Mouse (Mus musculus) spleen, postnatal 36 days (tissue): ENCODE results near the gene Gm10944.

Source experiments
- DNase-seq, 2 experiments: peaks; one replicate each; pipeline ENCODE4 v3.0.0; 2022; ENCODE audit warnings: low spot score in 2 of 2, mixed read lengths in 1 of 2

The Gm10944 gene

DNA sequence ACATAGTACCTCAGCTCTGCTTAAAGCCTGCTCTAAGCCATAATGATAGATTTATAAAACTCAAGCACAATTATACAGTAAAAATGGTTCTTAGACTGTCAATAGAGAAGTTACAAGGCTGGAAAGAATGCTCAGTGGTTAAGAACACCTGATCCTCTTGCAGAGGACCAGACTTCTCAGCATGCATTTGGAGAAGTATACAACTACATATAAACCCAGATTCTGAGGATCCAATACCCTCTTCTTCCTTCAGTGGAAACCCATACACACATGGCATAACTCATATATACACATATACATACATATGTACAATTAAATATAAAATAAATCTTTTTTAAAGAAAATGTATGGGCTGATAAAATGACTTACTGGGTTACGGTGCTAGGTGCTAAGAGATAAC is at the start of gene Gm10944:
TSS of gene Gm10944 (plus strand) at position 301 of the 400 bp plus-strand sequence.
- no peak for DNase-seq

DNA sequence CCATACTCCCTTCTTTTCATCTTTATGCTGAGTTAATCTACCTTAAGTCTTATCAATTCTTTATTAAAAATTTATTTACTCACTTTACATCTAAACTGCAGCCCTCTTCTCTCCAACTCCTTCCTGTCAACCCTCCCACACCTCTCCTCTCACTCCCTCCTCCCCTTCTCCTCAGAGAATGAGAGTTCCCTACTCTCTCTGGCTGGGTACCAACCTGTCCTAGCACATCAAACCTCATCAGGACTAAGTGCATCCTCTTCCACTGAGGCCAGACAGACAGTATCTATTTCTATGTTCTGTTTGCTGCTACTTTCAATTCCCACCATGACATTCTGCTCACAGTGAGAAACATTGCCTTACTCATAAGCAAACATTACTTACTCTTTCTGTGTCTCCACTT is 25.2 kb upstream of the Gm10944 start:
- DNase-seq, result no peak

DNA sequence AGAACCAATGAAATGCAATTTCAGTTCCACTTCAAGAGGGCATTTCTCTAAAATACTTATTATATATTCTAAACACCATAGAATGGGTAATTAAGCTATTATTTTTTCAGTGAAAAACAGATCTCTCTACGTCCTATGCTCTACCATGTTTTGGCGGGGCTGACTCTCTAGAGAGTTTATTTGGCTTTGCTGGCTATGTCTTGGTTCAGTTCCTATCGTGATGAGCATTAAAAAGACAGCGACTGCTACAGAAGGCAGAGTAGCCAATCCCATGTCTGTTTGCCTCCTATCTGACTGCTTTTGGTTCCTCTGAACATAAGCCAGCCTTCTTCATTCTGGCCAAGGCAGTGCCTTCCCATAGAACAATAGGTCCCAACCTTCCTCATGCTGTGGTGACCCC is 24.5 kb upstream of the Gm10944 start:
- DNase-seq, result no peak

DNA sequence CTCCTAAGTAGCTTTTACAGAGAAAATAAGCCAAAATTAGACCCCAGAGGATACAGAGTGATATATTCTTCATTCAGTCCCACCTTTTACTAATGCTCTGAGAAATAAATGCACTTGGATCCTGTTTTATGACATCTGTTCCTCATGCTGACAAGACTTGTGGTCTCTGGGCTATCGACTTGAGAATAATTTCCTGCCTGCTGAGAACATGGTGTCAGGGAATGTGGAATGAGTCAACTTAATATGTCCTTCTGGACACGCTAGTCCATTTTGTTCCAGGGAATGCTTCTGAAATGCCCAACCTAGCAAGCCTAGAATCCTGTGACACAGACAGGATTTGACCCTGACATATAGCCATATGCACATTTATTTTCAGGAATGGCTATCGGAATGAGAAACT is 22.0 kb upstream of the Gm10944 start:
- DNase-seq, result no peak

DNA sequence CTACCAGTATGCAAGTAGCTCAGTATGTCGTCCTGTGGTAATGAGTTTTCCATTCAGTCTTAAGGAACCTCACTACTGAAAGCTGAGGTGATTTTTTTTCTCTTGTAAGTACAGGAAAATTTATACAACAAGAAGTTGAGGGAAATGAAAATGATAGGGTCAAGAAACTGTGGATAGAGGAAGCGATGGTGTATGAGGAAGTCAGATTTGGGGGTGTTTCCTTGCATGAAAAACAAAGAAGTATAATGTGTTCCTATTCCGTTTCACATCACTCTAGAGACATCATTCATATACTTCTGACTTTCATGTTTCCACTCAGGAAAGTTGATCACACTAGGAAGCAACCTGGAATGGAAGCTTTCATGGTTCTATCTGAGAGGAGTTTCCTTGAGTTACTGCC is 21.2 kb upstream of the Gm10944 start:
- DNase-seq, result no peak

DNA sequence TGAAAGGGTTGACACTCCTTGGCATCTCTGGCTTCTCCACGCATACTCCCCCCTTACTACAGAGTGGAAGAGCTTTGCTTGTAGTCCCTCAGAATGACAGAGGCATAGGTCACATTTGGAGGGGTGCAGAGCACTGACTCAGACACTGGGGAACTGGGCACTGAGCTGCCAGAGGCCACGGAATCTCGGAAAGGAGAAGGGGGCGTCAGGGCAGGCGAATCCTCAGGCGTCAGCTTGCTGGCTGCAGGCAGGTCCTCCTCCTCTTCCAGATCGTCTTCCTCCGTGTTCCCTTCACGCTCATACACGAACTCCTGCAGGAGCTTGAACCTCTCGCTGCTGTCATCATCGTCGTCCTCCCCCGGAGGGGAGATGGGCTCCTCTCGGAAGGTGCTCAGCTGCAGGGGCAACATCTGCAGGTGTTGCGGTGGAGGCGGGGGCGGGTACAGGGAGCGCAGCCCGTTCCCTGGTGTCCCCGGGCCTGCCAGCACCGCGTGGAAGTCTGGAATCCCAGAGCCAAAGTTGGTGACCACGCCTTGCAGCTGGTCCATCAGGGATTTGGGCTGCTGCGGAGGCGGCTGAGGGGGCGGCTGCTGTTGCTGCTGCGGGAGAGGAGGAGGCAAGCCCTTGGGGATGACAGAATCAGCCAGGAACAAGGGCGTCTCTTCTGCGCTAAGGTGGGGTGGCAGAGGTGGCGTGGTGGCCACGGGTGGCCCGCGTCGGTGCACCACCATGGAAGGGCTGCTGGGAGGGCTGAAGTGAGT is 7.9 kb downstream of the Gm10944 start:
- no peak for DNase-seq

DNA sequence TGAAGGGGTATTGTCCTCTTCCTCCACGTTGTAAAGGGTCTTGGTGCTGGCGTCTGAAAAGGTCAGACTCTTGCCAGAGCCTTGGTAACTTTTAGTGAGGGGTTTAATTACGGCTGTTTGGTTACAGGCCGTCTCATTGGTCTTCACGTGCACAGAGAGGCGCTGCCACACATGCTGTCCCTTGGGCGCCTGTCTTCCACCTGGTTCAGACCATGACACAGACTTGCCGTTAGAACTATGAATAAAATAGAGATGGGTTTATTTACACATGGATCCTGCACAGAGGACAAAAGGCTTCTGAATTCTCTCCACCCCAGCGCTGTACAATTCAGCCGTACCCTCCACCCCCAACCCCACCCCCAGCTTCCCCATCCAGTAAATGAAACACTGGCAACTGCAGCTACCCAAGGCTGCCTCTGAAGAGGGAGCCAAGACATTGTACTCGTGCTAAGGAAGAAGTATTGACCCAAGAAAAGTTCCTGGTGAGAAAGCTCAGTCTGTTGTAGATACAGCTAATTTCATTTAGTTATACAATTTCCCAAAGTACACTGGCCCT is 8.6 kb downstream of the Gm10944 start:
- DNase-seq, result no peak

DNA sequence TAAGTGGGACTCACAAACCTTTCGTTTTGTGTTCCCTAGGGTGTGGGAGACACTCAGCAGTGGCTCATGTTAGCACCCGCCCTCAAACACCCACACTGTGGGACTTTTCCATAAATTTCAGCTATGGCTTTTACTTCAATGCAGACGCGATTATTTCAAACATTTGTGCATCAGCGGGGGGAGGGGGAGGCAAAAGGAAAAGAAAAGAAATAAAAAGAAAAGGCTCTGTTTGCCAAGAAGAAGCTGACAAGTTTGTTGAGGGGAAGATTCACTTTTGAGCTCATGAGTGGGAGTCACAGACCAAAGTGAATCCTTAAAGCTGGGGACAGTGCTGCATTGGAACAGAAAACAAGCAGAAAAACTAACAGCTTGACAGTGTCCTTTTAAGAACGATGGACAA is 16.3 kb downstream of the Gm10944 start:
- DNase-seq, result no peak

DNA sequence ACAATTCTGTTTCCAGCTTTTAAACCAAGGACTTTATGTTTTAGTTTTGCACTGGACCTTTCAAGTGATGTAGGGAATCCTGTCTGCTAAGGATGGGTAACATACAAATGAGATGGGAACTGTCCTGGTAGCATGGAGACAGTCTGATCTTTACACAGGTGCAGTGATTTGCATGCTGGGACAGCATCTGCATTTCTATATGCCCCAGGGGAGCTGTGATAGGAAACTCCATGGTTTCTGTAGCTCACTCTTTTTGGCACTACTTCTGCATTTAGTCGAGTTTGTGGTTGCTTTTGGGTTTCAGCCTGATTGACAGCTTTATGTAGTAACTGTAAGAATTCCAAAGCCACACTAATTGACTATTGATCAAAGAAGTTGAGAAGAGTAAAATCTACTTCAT is 19.8 kb downstream of the Gm10944 start:
- no peak for DNase-seq

DNA sequence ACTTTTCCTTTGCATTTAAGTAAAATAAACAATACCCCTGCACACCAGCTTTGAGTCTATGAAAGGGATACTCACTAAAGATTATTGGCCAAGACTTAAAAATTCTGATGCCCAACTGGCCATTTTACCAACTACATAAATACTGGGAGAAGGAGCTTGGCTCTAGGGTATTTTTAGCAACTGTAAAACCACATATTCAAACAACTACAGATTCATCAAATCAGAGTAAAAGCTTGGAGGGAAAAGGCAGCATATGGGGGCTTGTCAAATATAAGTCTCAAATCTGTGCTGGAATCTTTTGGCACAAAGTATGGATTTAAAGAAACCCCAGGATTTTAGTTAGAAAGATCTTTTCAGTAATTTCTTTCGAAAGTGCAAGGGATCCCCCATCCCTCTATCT is 20.2 kb downstream of the Gm10944 start:
- no peak for DNase-seq

DNA sequence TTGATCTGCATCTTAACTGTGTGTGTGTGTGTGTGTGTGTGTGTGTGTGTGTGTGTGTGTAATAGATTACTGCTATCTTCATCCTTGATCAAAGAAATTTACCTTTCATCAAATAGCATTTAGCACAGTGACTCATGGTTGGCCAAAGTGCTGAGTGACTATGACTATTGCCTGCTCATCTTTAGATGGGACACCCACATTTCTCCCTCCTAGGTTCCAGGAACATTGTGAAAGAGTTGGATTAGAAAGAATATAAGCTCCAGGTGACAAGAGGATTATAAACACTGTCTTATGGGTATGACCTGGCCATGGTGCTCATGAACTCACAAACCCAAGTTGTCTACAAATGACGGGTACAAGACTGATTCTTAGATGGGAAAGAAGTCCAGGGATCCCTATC is 26.9 kb downstream of the Gm10944 start:
- no peak for DNase-seq

DNA sequence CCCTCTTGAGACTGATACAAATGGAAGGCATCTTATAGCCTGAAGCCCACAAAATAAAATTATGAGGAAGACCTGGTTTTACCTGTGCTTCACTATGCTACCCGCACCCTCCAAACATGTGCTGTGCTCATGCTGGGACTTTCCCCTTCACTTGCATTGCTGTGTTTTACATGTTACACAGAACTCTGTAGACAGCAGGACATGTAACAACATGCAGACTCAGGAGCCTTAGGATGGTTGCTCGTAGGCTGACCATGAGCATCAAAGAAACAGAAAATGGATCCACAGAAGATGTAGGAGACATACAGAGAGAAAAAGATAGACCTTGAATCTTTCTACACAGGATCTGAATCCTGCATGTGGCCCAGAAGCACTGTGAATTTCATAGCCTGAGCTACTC is 29.2 kb downstream of the Gm10944 start:
- no peak for DNase-seq

DNA sequence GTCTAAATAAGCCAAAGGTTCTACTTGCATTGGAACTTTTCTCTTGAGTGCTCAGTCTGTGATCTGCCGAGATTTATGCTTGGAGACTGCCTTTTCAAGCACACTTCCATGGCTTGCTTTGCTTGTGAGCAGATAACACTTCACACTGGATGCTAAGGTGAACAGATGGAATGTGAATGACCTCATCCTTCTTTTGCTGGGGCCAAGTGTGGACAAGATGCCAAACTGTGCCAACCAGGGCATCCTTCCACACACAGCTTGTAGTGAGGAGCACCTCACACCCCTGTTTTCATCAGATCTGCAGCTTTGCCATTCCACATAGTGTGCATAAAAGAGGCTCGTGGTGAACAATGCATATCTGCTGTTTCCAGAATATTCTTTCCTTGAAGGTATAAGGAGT is 29.7 kb downstream of the Gm10944 start:
- DNase-seq, result no peak

DNA sequence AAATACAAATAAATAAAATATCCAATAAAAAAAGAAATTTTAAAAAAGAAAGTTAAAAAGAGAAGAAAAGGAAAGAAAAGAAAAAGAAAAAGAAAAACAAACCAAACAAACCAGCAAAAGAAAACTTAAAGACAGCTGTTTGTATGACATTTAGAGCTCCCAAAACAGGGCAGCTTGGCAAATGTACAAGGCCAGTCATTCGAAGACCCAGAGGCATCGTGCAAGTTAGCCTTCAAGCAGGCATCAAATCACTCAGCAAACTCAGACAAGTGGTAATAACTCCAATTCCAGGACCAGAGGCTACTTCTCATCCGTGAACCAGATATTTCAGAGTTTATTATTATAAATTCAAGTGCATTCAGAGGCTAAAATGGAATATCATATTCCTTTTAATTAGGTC is 45.4 kb downstream of the Gm10944 start:
- DNase-seq, result no peak
